Mouse (Mus musculus): ENCODE data around the gene Mettl8.
A peak's percentile ranks its signal among the peaks of the same experiment; 100 is the strongest.

Mettl8 gene

DNA sequence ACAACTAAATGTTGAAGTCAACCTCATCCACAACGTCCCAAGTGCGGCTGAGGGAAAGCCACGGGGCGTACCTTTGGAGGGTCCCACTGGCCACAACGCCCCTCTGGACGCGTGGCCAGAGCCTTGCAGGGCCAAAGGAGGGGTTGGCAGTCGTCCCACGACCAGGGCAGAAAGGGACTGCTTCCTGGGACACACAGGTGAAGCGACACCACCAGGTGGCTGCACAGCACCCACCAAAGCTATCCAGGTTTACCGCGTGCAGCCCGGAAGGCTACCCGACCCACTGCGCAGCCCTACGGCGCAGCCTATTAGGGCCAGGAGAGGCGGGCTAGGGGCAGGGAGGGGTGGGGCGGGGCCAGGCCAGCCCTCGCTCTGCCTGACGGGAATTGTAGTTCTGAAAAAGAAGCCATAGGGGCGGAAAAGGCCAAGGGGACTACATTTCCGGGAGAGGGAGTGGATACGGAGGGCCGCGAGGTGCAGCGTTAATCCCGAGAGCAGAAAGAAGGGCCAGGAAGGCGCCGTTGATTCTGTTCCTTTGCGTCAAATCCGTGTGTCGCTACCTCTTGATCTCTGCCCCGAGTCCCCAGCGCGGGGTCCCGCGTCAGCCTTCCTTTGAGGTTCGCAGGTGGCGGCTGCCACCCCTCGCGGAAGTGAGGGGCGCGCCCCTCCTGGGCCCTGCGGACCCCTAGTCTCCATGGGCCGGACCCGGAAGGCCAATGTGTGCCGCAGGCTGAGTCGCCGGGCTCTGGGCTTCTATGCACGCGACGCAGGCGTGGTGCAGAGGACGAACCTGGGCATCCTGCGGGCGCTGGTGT lies at the start of gene Mettl8, which contains the start of gene Dcaf17:
Mettl8 (minus strand) TSS at position 284 of the 815 bp plus-strand sequence.
Dcaf17 (plus strand) TSS at position 29 of the 815 bp plus-strand sequence.
- DNase-seq (ENCODE audit: low read depth, low spot score): peak; percentile 98

DNA sequence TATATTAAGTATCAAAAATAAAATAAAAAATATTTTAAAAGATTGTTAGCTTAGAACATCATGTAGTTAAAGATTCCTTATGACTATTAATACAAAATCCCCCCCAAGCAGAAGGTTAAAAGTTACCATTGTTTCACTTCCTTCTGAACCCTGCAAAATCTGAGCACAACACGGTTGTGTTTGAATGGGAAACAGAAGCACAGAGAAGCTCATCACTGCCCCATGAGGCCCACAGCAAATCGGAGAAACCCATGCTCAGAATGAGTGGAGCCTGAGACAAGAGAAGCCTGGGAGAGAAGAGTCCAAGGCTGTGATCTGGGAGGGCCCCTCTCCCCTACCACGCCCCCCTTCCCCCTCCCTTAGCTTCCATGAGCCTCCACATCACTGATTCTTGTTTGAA lies 49.3 kb upstream of the Mettl8 start:
- no peak for DNase-seq (ENCODE audit: low read depth, low spot score)

DNA sequence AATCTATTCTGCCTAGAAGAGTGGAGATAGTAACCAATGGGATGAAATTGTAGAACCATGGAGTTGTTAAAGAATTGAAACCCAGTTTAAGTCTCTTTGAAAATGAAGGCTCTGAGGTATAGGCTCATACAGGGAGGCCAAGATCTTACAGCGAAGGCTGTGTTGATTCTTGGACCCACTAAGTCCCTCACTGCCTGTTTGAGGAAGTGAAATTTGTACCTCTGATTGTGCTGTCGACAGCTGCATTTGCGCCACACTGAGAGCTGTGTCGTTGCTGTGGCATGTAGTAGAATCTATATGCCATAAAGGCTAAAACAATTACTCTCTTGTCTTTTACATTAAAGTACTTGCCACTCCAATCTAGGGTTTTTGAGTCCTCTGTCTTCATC lies 47.9 kb upstream of the Mettl8 start:
- DNase-seq (ENCODE audit: low read depth, low spot score): no peak

DNA sequence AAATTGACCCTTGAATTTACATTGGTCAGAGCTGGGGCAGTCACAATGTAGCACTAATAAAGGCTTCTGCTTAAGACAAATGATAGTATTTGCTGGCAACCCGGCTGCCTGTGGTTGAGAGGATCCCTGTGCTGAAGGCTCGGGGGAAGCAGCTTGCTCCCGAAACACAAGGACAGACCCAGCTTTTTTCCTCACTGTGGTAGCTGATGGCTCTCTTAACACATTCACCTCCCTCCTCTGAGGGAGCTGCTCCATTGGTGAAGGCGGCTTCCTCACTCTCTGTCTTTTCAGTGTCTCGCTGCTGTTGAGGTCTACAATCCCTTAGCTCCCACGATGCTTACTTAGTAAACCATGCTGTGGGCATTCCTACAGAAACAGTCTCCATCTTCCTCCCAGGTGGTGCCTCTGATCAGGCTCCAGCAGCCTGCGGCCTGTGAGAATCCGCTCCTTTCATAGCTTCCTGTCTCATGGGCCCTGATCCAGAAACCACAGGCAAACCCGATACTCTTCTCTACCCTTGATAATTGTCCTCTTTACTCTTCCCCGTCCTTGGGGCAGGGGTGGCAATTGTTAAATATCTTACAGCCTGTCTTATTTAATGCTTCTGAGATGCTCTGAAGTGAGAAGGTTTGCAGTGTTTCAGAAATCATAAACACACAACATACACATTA lies 47.4 kb upstream of the Mettl8 start:
- no peak for DNase-seq (ENCODE audit: low read depth, low spot score)

DNA sequence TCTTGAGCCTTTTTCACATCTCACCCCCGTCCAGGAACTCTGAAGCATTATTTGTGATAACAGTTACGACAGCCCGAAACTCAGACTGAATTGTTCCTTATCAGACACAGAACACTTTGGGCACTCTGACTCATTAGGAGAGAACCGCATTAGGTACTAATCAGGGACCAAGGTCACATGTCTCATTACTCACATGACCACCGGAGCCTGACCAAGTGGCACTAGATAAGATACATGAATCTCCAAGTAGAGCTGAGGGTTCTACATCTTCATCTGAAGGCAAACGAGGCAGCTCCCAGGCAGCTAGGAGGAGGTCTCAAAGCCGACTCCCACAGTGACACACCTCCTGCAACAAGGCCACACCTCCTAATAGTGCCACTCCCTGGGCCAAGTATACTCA lies 40.8 kb upstream of the Mettl8 start:
- DNase-seq (ENCODE audit: low read depth, low spot score): no peak

DNA sequence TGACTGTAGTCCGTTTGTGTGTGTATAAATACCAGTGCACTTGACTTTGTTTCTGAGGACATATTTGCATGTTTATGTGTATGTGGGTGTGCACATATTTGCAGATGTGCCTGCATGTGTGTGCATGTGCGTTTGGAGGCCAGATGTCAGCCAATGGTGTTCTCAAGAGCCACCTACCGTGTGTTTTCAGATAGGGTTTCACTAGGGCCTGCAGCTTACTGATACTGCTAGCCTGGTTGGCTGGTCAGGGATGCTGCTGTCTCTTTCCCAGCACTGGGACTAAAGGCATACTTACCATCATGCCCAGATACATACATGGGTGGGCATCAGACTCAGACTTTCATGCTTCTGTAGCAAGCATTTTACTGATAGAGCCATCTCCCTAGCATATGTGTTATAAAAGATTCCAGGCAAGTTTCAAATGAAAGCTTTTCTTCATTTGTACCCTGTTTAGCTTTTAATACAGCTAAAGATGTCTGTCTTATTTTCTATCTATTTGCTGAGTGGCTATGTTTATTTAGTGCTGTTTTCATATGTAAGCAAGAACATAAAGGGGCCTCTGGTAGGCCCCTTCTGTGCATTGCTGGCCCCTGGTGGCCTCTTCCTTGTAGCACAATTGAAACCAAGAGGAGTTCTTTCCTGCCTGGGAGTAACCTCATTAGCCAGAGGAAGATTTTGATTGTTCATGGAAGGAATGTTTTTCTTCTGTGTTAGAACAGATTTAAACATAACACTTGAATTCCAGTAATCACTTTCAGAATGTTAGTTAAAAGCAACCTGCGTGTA lies 35.5 kb upstream of the Mettl8 start:
- peak; percentile 9 for DNase-seq (ENCODE audit: low read depth, low spot score)

DNA sequence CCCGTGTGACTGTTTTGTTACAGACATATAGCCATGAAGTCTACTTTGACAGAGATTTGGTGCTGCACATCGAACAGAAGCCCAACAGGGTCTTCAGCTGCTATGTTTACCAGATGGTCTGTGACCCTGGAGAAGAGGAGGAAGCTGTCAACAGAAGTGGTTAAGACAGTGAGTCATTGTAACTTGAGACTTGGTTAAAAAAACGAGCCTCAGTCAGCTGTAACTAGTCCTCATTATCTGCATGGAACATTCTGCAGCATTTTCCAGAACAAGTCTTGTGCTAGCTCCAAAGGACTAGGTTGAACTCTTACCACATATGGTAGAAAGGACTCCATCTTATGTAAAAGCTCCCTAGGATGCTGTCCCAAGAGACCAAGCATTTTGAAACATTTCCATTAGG lies 34.4 kb upstream of the Mettl8 start:
- DNase-seq (ENCODE audit: low read depth, low spot score): no peak

DNA sequence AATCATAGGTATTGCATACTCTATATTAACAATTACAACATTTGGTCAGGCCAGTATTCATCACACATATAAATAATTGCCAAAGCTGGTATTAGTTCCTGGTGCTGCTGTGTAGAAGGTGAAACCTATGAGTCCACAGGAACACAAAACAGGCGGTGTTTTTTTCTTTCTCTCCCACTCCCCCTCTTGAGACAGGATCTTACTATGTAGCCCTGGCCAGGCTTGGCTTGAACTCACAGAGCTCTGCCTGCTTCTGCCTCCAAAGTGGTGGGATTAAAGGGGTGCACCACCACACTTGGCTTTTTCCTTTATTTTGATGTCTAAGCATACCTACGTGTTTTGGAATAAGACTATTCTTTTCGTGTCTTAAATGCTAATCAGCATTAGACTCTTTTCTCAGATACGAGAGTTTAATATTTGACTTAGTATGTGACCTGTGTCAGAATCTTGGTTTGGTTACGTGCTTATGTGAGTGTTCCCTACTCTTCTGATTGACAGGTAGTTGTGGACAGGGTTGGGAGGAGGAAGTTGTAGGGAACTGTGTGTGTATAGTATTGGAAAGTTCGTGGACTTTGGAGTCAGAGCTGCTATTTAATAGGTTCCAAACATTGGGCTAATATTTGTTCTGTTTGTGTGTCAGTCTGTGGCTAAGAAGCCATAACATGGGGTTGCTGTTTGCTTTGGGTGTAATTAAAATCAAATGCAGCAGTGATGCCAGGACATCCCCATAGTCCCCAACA lies 28.2 kb upstream of the Mettl8 start:
- no peak for DNase-seq (ENCODE audit: low read depth, low spot score)

DNA sequence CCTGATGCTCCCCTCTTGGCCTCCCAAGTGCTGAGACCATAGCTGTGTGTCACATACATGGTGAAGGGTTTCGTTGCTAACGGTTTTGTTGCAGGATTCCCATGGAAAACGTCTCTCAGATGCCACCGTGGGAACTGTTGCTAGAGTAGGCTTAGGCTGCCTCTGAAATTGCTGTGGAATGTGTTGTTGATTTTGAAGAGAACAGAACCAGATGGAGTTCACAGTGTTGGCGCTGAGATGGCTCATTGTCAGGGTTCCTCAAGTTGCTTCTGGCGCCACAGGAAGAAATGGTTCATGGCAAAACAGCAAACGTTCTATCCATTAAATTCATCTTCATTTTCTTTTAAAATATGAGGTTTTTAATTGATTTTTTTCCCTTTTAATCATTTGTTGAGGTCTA lies 27.0 kb upstream of the Mettl8 start:
- no peak for DNase-seq (ENCODE audit: low read depth, low spot score)

DNA sequence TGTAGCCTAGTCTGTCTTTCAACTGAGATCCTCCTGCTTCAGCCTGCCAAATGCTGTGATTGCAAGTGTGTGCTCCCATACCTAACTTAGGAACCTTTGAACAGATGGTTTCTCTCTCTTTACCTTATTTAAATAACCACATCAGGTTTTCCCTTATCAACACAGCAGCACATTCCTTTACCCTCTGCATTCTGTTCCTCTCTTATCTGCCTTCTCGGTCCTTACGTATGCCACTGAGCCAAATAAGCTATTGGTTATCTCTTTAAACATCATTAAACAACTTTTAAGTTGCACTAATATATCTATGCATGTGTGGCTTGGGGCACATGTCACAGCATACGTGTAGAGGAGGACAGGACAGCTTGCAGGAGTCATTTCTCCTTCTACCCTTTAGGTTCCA lies 18.4 kb upstream of the Mettl8 start:
- DNase-seq (ENCODE audit: low read depth, low spot score): no peak

DNA sequence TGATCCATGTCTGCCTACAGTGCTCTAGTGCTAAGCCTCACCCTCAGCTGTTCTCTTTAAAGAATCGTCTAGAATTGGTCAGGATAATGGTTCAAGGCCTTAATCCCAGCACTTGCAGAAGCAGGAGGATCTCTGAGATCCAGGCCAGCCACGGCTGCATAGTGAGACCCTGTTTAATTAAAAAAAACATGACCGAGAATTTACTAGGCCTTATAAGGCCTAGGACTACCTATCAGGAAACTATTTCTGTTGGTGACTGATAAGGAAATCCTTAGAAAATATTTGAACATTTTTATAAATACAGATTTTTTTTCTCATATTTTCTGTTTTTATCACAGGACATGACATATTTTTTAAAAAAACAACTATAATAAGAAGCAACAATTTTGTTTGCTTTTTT lies 17.9 kb upstream of the Mettl8 start:
- no peak for DNase-seq (ENCODE audit: low read depth, low spot score)

DNA sequence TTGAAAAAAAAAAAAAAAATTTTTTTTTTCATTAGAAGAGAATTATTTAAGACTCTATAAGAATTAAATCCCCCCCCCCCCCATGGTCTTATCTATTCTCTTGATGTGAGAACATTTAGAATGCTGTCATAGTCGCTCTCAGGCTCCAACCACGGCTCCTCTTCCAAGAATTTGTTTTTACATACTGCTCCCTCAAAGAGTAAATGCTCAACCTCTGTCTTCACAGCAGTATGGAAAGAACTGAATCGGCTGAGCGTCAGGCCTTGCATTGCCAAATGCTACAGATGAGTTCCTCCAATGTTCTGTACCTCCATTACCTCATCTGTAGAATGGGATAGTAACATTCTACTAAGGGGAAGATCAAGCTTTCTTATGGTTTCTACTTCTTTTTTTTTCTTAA lies 16.2 kb upstream of the Mettl8 start:
- no peak for DNase-seq (ENCODE audit: low read depth, low spot score)

DNA sequence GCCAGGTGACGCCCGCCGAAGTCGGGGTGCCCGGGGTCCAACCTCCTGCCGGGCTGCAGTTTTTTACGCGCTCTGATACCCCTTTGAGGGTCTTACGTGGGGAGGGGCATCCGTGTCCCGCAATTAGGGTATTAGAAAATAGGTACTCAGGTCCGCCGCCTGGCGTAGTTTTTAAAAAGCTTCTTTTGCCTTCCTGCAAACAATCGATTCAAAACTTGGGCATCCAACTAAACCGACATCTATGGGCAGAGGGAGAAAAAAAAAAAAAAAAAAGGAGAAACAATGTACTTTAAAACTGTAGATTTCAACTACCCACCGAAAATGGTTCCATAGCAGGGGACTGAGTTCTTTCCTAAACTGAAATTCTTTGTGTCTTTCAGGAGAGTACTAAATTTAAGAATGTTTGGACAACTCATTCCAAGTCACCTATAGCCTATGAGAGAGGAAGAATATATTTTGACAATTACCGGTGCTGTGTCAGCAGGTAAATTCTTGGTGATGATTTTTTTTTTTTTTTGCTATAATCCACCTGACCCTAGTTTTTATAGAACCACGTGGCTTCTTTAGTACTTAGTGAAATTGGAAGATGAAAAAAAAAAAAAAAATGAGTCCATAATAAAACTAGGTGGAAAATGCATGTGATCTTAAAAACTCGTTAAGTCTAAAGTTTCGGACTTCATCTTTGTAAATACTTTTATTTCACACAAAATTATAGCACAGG lies 892 bp upstream of the Mettl8 start:
- no peak for DNase-seq (ENCODE audit: low read depth, low spot score)

DNA sequence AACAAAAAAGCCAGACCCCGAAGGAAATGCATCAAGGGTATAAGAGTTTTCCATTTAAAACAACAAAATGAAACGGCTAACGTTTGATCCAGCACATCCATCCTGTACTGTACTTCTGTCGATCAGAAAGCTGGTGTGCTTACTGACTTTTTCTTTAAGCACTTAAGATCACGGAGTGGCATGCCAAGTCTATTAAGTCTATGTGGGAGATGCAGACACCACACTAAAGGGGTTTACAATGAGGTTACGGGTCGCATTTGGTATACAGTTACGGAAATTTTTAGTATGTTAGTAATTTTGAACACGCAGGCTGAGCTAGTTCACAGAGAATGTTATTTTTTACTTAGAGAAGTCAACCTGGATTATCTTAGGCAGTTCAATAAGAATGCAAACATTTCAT lies 667 bp downstream of the Mettl8 start:
- peak; percentile 40 for DNase-seq (ENCODE audit: low read depth, low spot score)

DNA sequence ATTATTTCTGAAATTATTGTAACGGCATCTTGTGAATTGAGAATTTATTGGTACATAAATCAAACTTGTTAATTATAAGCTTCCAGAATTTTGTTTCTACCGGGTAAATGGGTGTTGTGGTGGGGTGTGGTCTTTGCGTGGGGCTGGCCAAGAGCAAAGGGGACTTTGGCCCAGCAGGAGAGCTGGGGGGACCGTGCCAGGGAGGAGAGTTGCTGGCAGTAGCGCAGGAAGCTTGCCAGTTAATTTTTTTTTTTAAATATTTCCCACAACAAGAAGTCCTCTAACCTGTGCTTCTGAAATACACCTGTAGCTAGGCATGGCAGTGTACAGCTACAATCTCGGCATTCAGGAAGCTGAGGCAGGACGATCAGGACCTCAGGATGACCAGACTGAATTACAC lies 4.9 kb downstream of the Mettl8 start:
- DNase-seq (ENCODE audit: low read depth, low spot score): no peak

DNA sequence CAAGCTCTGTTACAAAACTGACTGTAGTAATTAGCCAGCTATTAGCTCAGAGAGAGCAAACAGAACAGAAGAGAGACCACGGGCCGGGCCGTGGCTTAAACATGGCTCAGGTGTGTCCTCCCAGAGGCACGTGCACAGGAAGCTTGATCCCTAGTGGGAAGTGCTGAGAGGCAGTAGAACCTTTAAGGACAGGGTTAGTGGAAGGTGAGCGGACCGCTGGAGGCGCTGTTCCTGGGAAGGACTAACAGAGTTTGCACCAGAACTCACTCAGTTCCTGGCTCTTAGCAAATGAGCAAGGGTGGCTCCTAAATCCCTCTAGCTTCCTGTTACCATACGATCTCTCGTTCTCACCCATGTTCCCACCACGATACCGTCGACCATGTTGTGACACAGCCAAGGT lies 6.5 kb downstream of the Mettl8 start:
- no peak for DNase-seq (ENCODE audit: low read depth, low spot score)

DNA sequence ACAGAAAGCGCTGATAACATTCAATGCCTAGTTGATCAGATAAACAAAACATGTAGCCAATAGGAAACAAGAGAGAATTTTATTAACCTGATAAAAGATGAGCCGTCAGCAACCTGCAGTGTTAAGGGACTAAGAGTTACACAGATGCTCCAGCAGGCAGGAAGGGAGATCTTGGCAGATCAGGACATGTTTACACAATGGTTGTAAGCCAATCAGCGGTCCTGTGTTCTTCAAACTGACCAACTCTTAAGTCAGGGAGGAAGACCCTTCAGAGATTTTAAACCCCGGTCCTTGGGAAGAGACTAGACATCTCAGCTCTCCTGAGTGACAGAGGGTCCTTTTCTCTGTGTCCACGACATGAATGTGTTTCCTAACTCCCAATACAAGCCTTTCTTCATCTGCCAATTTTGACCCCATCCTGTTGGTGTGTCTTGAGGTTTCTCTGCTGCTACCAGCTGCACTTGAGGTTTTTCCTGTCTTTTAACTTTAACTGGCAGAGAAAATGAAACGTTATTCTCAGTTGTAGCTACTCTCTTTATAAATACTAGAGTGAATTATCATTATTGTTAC lies 8.5 kb downstream of the Mettl8 start:
- peak; percentile 45 for DNase-seq (ENCODE audit: low read depth, low spot score)

DNA sequence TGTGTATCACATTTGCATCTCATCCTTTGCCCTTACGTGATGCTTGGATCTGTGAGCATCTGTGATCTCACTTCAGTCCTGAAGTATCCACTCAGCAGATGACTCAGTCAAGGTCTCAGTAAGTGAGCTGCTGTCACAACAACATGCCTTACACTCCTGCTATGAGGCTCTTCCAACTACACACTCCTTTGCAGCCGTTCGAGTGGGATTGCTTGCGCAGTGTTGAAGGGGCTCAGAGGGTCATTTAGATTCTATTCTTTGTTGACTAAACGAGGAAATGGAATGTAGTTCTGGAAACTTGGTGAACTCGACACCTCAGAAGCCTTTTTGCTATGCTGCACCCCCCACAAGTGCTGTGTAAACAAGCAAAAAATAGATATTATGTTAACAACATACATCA lies 9.2 kb downstream of the Mettl8 start:
- no peak for DNase-seq (ENCODE audit: low read depth, low spot score)

DNA sequence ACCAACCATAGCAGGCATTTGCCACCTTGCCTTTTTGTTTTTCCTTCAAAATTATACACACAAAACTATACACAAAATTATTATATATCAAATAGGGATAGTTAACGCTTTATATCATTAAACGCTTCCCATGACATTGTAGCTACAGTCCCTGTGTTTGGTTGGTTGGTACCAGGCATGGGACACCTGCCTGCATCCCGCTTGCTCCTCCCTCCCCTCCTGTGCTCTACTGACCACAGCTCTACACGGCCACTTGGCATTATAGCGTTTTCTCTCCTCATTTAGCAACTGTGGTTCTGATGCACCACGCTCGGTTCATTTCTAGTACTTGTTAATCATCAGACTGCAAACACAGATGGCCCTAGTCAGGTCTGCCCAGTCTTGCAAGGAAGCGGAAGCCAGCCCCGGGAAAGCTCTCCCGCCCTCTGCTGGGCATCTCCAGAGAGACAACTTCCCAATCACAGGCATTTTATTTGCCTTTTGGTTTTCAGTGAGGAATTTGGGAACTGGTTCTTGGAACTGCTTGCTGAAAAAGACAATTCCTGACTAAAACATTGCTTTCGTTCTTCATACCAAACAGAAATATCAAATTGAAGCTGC lies 15.8 kb downstream of the Mettl8 start:
- no peak for DNase-seq (ENCODE audit: low read depth, low spot score)

DNA sequence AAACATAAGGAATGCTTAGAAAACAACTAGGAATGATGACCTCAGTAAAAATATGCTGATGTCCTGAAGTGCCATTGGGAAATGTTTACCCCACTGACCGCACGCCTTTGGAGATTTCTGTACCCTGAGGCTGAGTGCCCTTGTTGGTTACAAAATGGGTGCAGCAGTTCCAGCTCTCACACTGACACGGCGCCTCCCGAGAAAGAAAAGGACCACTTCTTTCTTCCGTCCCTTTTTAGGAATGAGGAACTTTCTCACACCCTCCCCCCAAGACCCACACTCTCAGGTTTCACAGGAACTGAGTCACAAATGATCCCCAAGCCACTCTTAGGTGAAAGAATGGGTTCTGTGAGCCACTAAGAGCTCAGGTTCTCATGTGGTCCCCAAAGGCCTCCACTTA lies 17.9 kb downstream of the Mettl8 start:
- DNase-seq (ENCODE audit: low read depth, low spot score): no peak
